Mouse (Mus musculus) testis, adult 2 months (tissue): ENCODE data around the gene Axl. TPM values are rescaled to one million over a fixed set of nuclear protein-coding genes. Genes with fewer than 3 reads are reported as not detected.

Experiments used
- H3K27ac ChIP-seq: fragments of 200-500 bp; 2 replicates; pipeline ENCODE4 v1.5.1; 2012; ENCODE audit warnings: low read depth, low read length; ENCODE audit not compliant: control insufficient read depth, insufficient read depth
- H3K27me3 ChIP-seq: fragments of 200-500 bp; 2 replicates; pipeline ENCODE4 v1.6.1; 2012; ENCODE audit warnings: mild to moderate bottlenecking, low read length, moderate library complexity; ENCODE audit not compliant: control insufficient read depth, insufficient read depth
- H3K36me3 ChIP-seq: fragments of 200-500 bp; 2 replicates; pipeline ENCODE4 v1.6.1; 2012; ENCODE audit warnings: mild to moderate bottlenecking, low read length; ENCODE audit not compliant: control insufficient read depth, insufficient read depth
- H3K4me1 ChIP-seq: fragments of 200-500 bp; 2 replicates; pipeline ENCODE4 v1.6.1; 2012; ENCODE audit warnings: low read length; ENCODE audit not compliant: control insufficient read depth, insufficient read depth
- H3K4me3 ChIP-seq: fragments of 200-500 bp; 2 replicates; pipeline ENCODE4 v1.5.1; 2012; ENCODE audit warnings: low read depth, mild to moderate bottlenecking, low read length, moderate library complexity, mixed read lengths; ENCODE audit not compliant: control insufficient read depth
- CTCF ChIP-seq: fragments of 200-500 bp; IDR thresholded peaks from 2 replicates; pipeline ENCODE4 v1.5.1; 2012; ENCODE audit warnings: low read depth, mild to moderate bottlenecking, inconsistent platforms, low read length, moderate library complexity; ENCODE audit not compliant: control insufficient read depth, insufficient read depth, insufficient replicate concordance
- POLR2A ChIP-seq: fragments of 200-500 bp; IDR thresholded peaks from 2 replicates; pipeline ENCODE4 v1.6.1; 2012; ENCODE audit warnings: low read depth, mild to moderate bottlenecking, inconsistent platforms, low read length, moderate library complexity; ENCODE audit not compliant: control insufficient read depth
- polyA plus RNA-seq: library from polyadenylated mRNA; depleted of rRNA; stranded (reverse); fragments of >200 nt; gene quantifications from 2 replicates; pipeline ENCODE4 v1.2.3, GENCODE M21; 2012

Axl gene
- polyA plus RNA-seq, 1 experiment, result 23.7 TPM

GRCm38 (mm10) chr7:25825043-25825442 lies 36.5 kb upstream of the Axl start:
- H3K4me1 ChIP-seq, result no peaks in the 10 kb centered on the region
- H3K4me3 ChIP-seq, result no peak overlapping the region
- no peak for TF ChIP-seq POLR2A
- TF ChIP-seq CTCF, result no peak
- no peak overlapping the region for H3K27ac ChIP-seq
- no peaks in the 10 kb centered on the region for H3K27me3 ChIP-seq
- no peaks in the 10 kb centered on the region for H3K36me3 ChIP-seq

- no peak for TF ChIP-seq CTCF
- no peak for TF ChIP-seq POLR2A
- Histone ChIP-seq H3K4me1 (peaks cover 16% of the 10 kb centered on the region), H3K27me3 (no peaks in the 10 kb centered on the region), H3K36me3 (no peaks in the 10 kb centered on the region), H3K27ac (no peak within 1 kb of the TSS), H3K4me3 (peak within 1 kb of the TSS; percentile 19)
Observed at GRCm38 (mm10) chr7:25816241-25816919, 27.9 kb upstream of the Axl start, which contains the start of gene Cyp2s1. Gene Cyp2s1 (minus strand): TSS chr7:25816913.

GRCm38 (mm10) chr7:25815571-25815970 lies 27.1 kb upstream of the Axl start:
- TF ChIP-seq CTCF (no peak), POLR2A (no peak)
- no peaks in the 10 kb centered on the region for H3K27me3 ChIP-seq
- H3K4me1 ChIP-seq, result peaks cover 16% of the 10 kb centered on the region
- H3K27ac ChIP-seq, result no peak overlapping the region
- H3K4me3 ChIP-seq, result no peak overlapping the region
- no peaks in the 10 kb centered on the region for H3K36me3 ChIP-seq

GRCm38 (mm10) chr7:25814711-25815110 lies 26.2 kb upstream of the Axl start:
- no peaks in the 10 kb centered on the region for H3K36me3 ChIP-seq
- H3K27ac ChIP-seq, result no peak overlapping the region
- TF ChIP-seq POLR2A, result no peak
- H3K4me3 ChIP-seq, result no peak overlapping the region
- H3K4me1 ChIP-seq, result peaks cover 16% of the 10 kb centered on the region
- H3K27me3 ChIP-seq, result no peaks in the 10 kb centered on the region

- TF ChIP-seq POLR2A (no peak), CTCF (no peak)
- no peaks in the 10 kb centered on the region for H3K27me3 ChIP-seq
- peaks cover 16% of the 10 kb centered on the region for H3K4me1 ChIP-seq
- no peaks in the 10 kb centered on the region for H3K36me3 ChIP-seq
- H3K27ac ChIP-seq, result no peak overlapping the region
- no peak overlapping the region for H3K4me3 ChIP-seq
Observed at GRCm38 (mm10) chr7:25812195-25812594, 23.7 kb upstream of the Axl start.

GRCm38 (mm10) chr7:25811716-25812115 lies 23.2 kb upstream of the Axl start:
- TF ChIP-seq POLR2A (no peak), CTCF (no peak)
- Histone ChIP-seq H3K27ac (no peak overlapping the region), H3K4me1 (peaks cover 16% of the 10 kb centered on the region), H3K27me3 (no peaks in the 10 kb centered on the region), H3K4me3 (no peak overlapping the region), H3K36me3 (no peaks in the 10 kb centered on the region)

- Histone ChIP-seq H3K27me3 (no peaks in the 10 kb centered on the region), H3K27ac (peak overlapping the region; percentile 40; the same call in 1 of the 2 replicates), H3K4me1 (peaks cover 19% of the 10 kb centered on the region), H3K36me3 (no peaks in the 10 kb centered on the region), H3K4me3 (no peak overlapping the region)
- no peak for TF ChIP-seq POLR2A
- TF ChIP-seq CTCF, result peak; percentile 39; the same call in 1 of the 2 replicates
Observed at GRCm38 (mm10) chr7:25805631-25806343, 17.3 kb upstream of the Axl start.
